ENCODE assay signal across 1 mouse cellular context in genomic region chr15:31503447-31503846, GRCm38 (mm10).
TF ChIP-seq lines count a peak whose summit lies in the region.

No protein-coding gene starts in this region.

TF ChIP-seq in MEL, 35 proteins besides CTCF, POLR2A, EP300 and RAD21 (continued from another document):
- peak; percentile 98 for TF ChIP-seq GATA1 (IDR thresholded peaks at IDR 0.05; ENCODE audit: low read depth, low read length)
- no peak for TF ChIP-seq USF1 (IDR thresholded peaks at IDR 0.05; ENCODE audit: low read depth, low read length)
- TF ChIP-seq E2F4 (IDR thresholded peaks at IDR 0.05; ENCODE audit: borderline replicate concordance, low read depth, low read length) = no peak
- peak; percentile 71; the same call in 1 of the 2 replicates for TF ChIP-seq MAFK (IDR thresholded peaks at IDR 0.05; ENCODE audit: borderline replicate concordance, low read depth, low read length)
- 0 out of 2 replicates have a peak, but pooled peaks have one; percentile 17 for TF ChIP-seq ZMIZ1 (IDR thresholded peaks at IDR 0.05; ENCODE audit: low read depth, low read length)
- TF ChIP-seq SMC3 (IDR thresholded peaks at IDR 0.05; ENCODE audit: low read depth, low read length) = no peak
- peak; percentile 96 for TF ChIP-seq TCF12 (IDR thresholded peaks at IDR 0.05; ENCODE audit: low read depth, low read length)
- TF ChIP-seq ETS1 (IDR thresholded peaks at IDR 0.05; ENCODE audit: low read depth, low read length) = peak; percentile 91
- peak; percentile 85 for TF ChIP-seq RCOR1 (IDR thresholded peaks at IDR 0.05; ENCODE audit: low read depth, low read length)
